Mouse (Mus musculus) cerebellum, postnatal 4 days (tissue): ENCODE data around the gene 2810004N23Rik.
"Not testable (repeated sequence)": the region's sequence is repeated elsewhere in the genome, so short reads cannot be mapped to it uniquely, and the experiment has no call there.

ENCODE experiments used
- DNase-seq, 2 experiments: peaks; one replicate each; pipeline ENCODE4 v3.0.0; 2022; ENCODE audit warnings: low spot score in 2 of 2, mixed read lengths in 1 of 2

The 2810004N23Rik gene

GRCm38 (mm10) chr8:124866669-124867068, 3.7 kb upstream of the 2810004N23Rik start:
- DNase-seq, result no peak

- DNase-seq, result no peak
These were observed 809 bp upstream of the 2810004N23Rik start for GRCm38 (mm10) chr8:124863729-124864128.

GRCm38 (mm10) chr8:124863163-124863677, 300 bp upstream of the 2810004N23Rik start:
- DNase-seq, result no peak

- DNase-seq, result no peak
These were observed 2.7 kb downstream of the 2810004N23Rik start for GRCm38 (mm10) chr8:124860188-124860587.

GRCm38 (mm10) chr8:124859466-124859865, 3.5 kb downstream of the 2810004N23Rik start:
- DNase-seq, result no peak

GRCm38 (mm10) chr8:124853511-124853910, 9.4 kb downstream of the 2810004N23Rik start:
- DNase-seq, result no peak

- DNase-seq, result no peak
These were observed 17.3 kb downstream of the 2810004N23Rik start for GRCm38 (mm10) chr8:124845573-124845972.

GRCm38 (mm10) chr8:124845131-124845530, 17.8 kb downstream of the 2810004N23Rik start:
- DNase-seq, result no peak

GRCm38 (mm10) chr8:124842929-124843328, 20.0 kb downstream of the 2810004N23Rik start:
- DNase-seq, result not testable (repeated sequence)

- no peak for DNase-seq
These were observed 21.1 kb downstream of the 2810004N23Rik start for GRCm38 (mm10) chr8:124841775-124842174.

GRCm38 (mm10) chr8:124840900-124841299, 22.0 kb downstream of the 2810004N23Rik start:
- DNase-seq, result no peak

- DNase-seq, result no peak
These were observed 23.5 kb downstream of the 2810004N23Rik start for GRCm38 (mm10) chr8:124839371-124839770.

- DNase-seq, result no peak
These were observed 25.0 kb downstream of the 2810004N23Rik start for GRCm38 (mm10) chr8:124837956-124838355.

GRCm38 (mm10) chr8:124836907-124837306, 26.0 kb downstream of the 2810004N23Rik start:
- no peak for DNase-seq

GRCm38 (mm10) chr8:124836273-124836672, 26.6 kb downstream of the 2810004N23Rik start:
- no peak for DNase-seq

GRCm38 (mm10) chr8:124835848-124836247, 27.1 kb downstream of the 2810004N23Rik start:
- no peak for DNase-seq

GRCm38 (mm10) chr8:124833430-124834205, 29.3 kb downstream of the 2810004N23Rik start:
- no peak for DNase-seq

GRCm38 (mm10) chr8:124831941-124832340, 31.0 kb downstream of the 2810004N23Rik start:
- DNase-seq, result no peak

GRCm38 (mm10) chr8:124831531-124831930, 31.4 kb downstream of the 2810004N23Rik start:
- DNase-seq, result no peak

GRCm38 (mm10) chr8:124830050-124830449, 32.9 kb downstream of the 2810004N23Rik start:
- no peak for DNase-seq

- no peak for DNase-seq
These were observed 34.2 kb downstream of the 2810004N23Rik start for GRCm38 (mm10) chr8:124828561-124829240.

- peak in 1 of 2 experiments; percentile 71 for DNase-seq
These were observed 35.5 kb downstream of the 2810004N23Rik start for GRCm38 (mm10) chr8:124827387-124827786.

- no peak for DNase-seq
These were observed 36.3 kb downstream of the 2810004N23Rik start for GRCm38 (mm10) chr8:124826658-124827057.
